Mouse (Mus musculus) thymus, postnatal 36 days (tissue): ENCODE measurements around the gene Mrgprg.

ENCODE experiments used
- DNase-seq, 2 experiments: peaks; one replicate each; pipeline ENCODE4 v3.0.0; 2022; ENCODE audit warnings: mixed read lengths in 2 of 2

Mrgprg gene

GRCm38 (mm10) chr7:143766893-143767292 lies at the start of gene Mrgprg:
TSS of gene Mrgprg (minus strand) at chr7:143766993.
- no peak for DNase-seq

GRCm38 (mm10) chr7:143808909-143809308 lies 42.1 kb upstream of the Mrgprg start:
- peak; percentile 60 to 61 for DNase-seq

- no peak for DNase-seq
Measured at GRCm38 (mm10) chr7:143805199-143805624, 38.4 kb upstream of the Mrgprg start.

- DNase-seq: no peak
Measured at GRCm38 (mm10) chr7:143801195-143802065, 34.6 kb upstream of the Mrgprg start.

GRCm38 (mm10) chr7:143800770-143801169 lies 34.0 kb upstream of the Mrgprg start:
- no peak for DNase-seq

GRCm38 (mm10) chr7:143798783-143799182 lies 32.0 kb upstream of the Mrgprg start:
- no peak for DNase-seq

GRCm38 (mm10) chr7:143793121-143793520 lies 26.3 kb upstream of the Mrgprg start:
- DNase-seq: peak; percentile 54 to 61

- no peak for DNase-seq
Measured at GRCm38 (mm10) chr7:143792336-143792985, 25.7 kb upstream of the Mrgprg start.

- peak; percentile 70 to 77 for DNase-seq
Measured at GRCm38 (mm10) chr7:143783996-143784829, 17.4 kb upstream of the Mrgprg start, which contains the start of gene Mrgpre. TSS of gene Mrgpre (minus strand) at chr7:143784500.

GRCm38 (mm10) chr7:143783378-143783995 lies 16.7 kb upstream of the Mrgprg start:
- peak in 1 of 2 experiments; percentile 24 for DNase-seq

GRCm38 (mm10) chr7:143777375-143777774 lies 10.6 kb upstream of the Mrgprg start:
- no peak for DNase-seq

GRCm38 (mm10) chr7:143776137-143776536 lies 9.3 kb upstream of the Mrgprg start:
- DNase-seq: no peak

- no peak for DNase-seq
Measured at GRCm38 (mm10) chr7:143769461-143769860, 2.7 kb upstream of the Mrgprg start.

- no peak for DNase-seq
Measured at GRCm38 (mm10) chr7:143768267-143768666, 1.5 kb upstream of the Mrgprg start.

- peak; percentile 38 to 58 for DNase-seq
Measured at GRCm38 (mm10) chr7:143764876-143765530, 1.8 kb downstream of the Mrgprg start.

- no peak for DNase-seq
Measured at GRCm38 (mm10) chr7:143763794-143764193, 3.0 kb downstream of the Mrgprg start.

- DNase-seq: no peak
Measured at GRCm38 (mm10) chr7:143758956-143759355, 7.8 kb downstream of the Mrgprg start.

GRCm38 (mm10) chr7:143757696-143758095 lies 9.1 kb downstream of the Mrgprg start:
- DNase-seq: no peak

GRCm38 (mm10) chr7:143757027-143757390 lies 9.8 kb downstream of the Mrgprg start:
- DNase-seq: peak; percentile 86 to 90

- DNase-seq: peak; percentile 16 to 37
Measured at GRCm38 (mm10) chr7:143756125-143757026, 10.4 kb downstream of the Mrgprg start, which contains the start of gene Osbpl5. TSS of gene Osbpl5 (minus strand) at chr7:143756985.
